In genomic region chr1:131053239-131053638, GRCm38 (mm10) we compare ENCODE assay signal across 9 mouse cellular contexts. TPM values are rescaled to one million over a fixed set of nuclear protein-coding genes. Genes with fewer than 3 reads are reported as not detected.
DNase-seq lines count a peak whose midpoint lies in the region; ATAC-seq and TF ChIP-seq lines count a peak whose summit lies in the region.
"Had no signal": no experiment of that assay in that cellular context is flagged by ENCODE, and none has a peak within 500 bp of the region (broad histone marks: within the 10 kb centered on the region; RNA-seq: fewer than 3 reads in every experiment).

No protein-coding gene starts in this region.

- peak; percentile 70 for DNase-seq in Muller cell, postnatal 12 days (ENCODE audit: inconsistent ontology term)
- peak; percentile 57 to 69 for DNase-seq in cerebellum, adult 2 months
- DNase-seq in frontal cortex, postnatal 14 days (ENCODE audit: low spot score in 2 of 2), result peak; percentile 59 to 67
- peak; percentile 77 for DNase-seq in layer of hippocampus, adult 9-11 months
- peak; percentile 60 for DNase-seq in ovary, postnatal 14 days (ENCODE audit: low spot score)

- H3K27me3 ChIP-seq in cerebellum, adult 2 months (ENCODE audit: control insufficient read depth, insufficient read depth, low read length), result no peaks in the 10 kb centered on the region
- no peaks in the 10 kb centered on the region for H3K27me3 ChIP-seq in hindbrain, embryonic 13.5 days
- H3K27me3 ChIP-seq in lung, embryonic 15.5 days, result no peaks in the 10 kb centered on the region

- H3K9ac ChIP-seq in hindbrain, embryonic 13.5 days, result peak overlapping the region; percentile 56; the same call in 1 of the 2 replicates
- no peak overlapping the region for H3K9ac ChIP-seq in lung, embryonic 15.5 days

- no peaks in the 10 kb centered on the region for H3K4me1 ChIP-seq in cerebellum, adult 2 months (ENCODE audit: control insufficient read depth, insufficient read depth, low read length)
- H3K4me1 ChIP-seq in hindbrain, embryonic 13.5 days (replicated peaks), result peaks cover 31% of the 10 kb centered on the region
- peaks cover 11% of the 10 kb centered on the region for H3K4me1 ChIP-seq in lung, embryonic 15.5 days

- ATAC-seq in hindbrain, embryonic 13.5 days (ENCODE audit: low FRiP score), result peak; percentile 70
- ATAC-seq in lung, embryonic 15.5 days (ENCODE audit: borderline replicate concordance, extremely low read depth, low FRiP score, low TSS enrichment), result peak; percentile 43; the same call in 1 of the 2 replicates
- no peak for ATAC-seq in erythroblast, adult 5-6 weeks (replicated peaks; ENCODE audit: low FRiP score, poor library complexity, severe bottlenecking)

- no peak for TF ChIP-seq POLR2A in cerebellum, adult 2 months (IDR thresholded peaks at IDR 0.05; ENCODE audit: borderline replicate concordance, insufficient read depth, low read length)

- H3K4me2 ChIP-seq in hindbrain, embryonic 13.5 days, result no peak overlapping the region
- no peak overlapping the region for H3K4me2 ChIP-seq in lung, embryonic 15.5 days

- 10% methylated on average over 8 of the region's 8 CpGs for WGBS in cerebellum, adult 2 months
- 5% methylated on average over 8 of the region's 8 CpGs for WGBS in hindbrain, embryonic 13.5 days
- WGBS in lung, embryonic 15.5 days, result 6% methylated on average over 8 of the region's 8 CpGs

- H3K36me3 ChIP-seq in hindbrain, embryonic 13.5 days, result peaks cover 44% of the 10 kb centered on the region
- peaks cover 47% of the 10 kb centered on the region for H3K36me3 ChIP-seq in lung, embryonic 15.5 days

- H3K27ac ChIP-seq in cerebellum, adult 2 months (ENCODE audit: insufficient read depth, low read length), result no peak overlapping the region
- peak overlapping the region; percentile 66; the same call in 1 of the 2 replicates for H3K27ac ChIP-seq in hindbrain, embryonic 13.5 days
- H3K27ac ChIP-seq in lung, embryonic 15.5 days, result no peak overlapping the region; the same call in 1 of the 2 replicates

- no peaks in the 10 kb centered on the region for H3K9me3 ChIP-seq in hindbrain, embryonic 13.5 days
- H3K9me3 ChIP-seq in lung, embryonic 15.5 days, result no peaks in the 10 kb centered on the region

- no peak overlapping the region for H3K4me3 ChIP-seq in cerebellum, adult 2 months (replicated peaks; ENCODE audit: insufficient read depth, low read depth, low read length)
- no peak overlapping the region for H3K4me3 ChIP-seq in hindbrain, embryonic 13.5 days
- H3K4me3 ChIP-seq in lung, embryonic 15.5 days, result no peak overlapping the region

- peak; percentile 83 for TF ChIP-seq CTCF in cerebellum, adult 2 months (IDR thresholded peaks at IDR 0.05; ENCODE audit: borderline replicate concordance, insufficient read depth, low read depth, low read length)

RNA-seq across cellular contexts. Expression of gene Il10, which starts 33.6 kb away (rescaled TPM):
- polyA plus RNA-seq in cerebellum, adult 2 months (2012; rRNA removed), result not detected in 2 replicates
- polyA plus RNA-seq in hindbrain, embryonic 13.5 days (2015; fragmentation: Nextera tagmentation; extraction: Ambion mirVana), result not detected in 2 replicates
- 0.11 and 0.13 TPM in 2 replicates for polyA plus RNA-seq in lung, embryonic 15.5 days (2015; fragmentation: Nextera tagmentation; extraction: Ambion mirVana)
- not detected in 2 replicates for total RNA-seq in erythroblast, adult 5-6 weeks (2015; ENCODE audit: low replicate concordance)
- not detected in 2 replicates for total RNA-seq in erythroblast, adult 5-6 weeks (2017; ENCODE audit: low replicate concordance)
- total RNA-seq: left cerebral cortex, adult 8-10 months had no signal

RNA-seq across cellular contexts. Expression of gene Mapkapk2, which starts 44.4 kb away (rescaled TPM):
- polyA plus RNA-seq in cerebellum, adult 2 months (2012; rRNA removed), result 34.0 and 35.8 TPM in 2 replicates
- polyA plus RNA-seq in hindbrain, embryonic 13.5 days (2015; fragmentation: Nextera tagmentation; extraction: Ambion mirVana), result 22.0 and 23.1 TPM in 2 replicates
- polyA plus RNA-seq in lung, embryonic 15.5 days (2015; fragmentation: Nextera tagmentation; extraction: Ambion mirVana), result 57.9 and 61.0 TPM in 2 replicates
- 38.0 and 49.5 TPM in 2 replicates for total RNA-seq in erythroblast, adult 5-6 weeks (2015; ENCODE audit: low replicate concordance)
- total RNA-seq in erythroblast, adult 5-6 weeks (2017; ENCODE audit: low replicate concordance), result 26.3 and 33.3 TPM in 2 replicates
